ENCODE assay signal across 10 mouse cellular contexts in the genomic region with DNA sequence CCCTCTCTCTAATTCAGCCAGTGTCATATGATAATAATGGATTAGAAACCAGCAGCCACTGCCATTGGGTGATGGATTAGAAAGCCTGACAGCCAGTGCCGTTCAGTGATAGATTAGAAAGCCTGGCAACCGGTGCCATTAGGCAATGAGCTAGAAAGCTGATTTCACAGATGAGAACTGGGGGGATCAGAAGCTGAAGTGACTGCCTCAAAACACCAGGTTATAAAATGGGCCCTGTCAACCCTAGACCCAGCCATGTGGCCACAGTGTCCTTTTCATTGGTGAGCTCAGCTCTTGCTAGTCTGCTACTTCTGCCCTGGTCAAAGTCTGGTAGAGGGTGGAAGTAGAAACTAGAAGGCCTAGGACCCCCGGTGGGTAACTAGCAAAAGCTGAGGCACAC.
DNase-seq lines count a peak whose midpoint lies in the region; ATAC-seq and TF ChIP-seq lines count a peak whose summit lies in the region.
"Had no signal": no experiment of that assay in that cellular context is flagged by ENCODE, and none has a peak within 500 bp of the region (broad histone marks: within the 10 kb centered on the region; RNA-seq: fewer than 3 reads in every experiment).

No protein-coding gene starts in this region.

- no peak overlapping the region for H3K9ac ChIP-seq in forebrain, embryonic 12.5 days
- H3K9ac ChIP-seq in forebrain, embryonic 16.5 days (replicated peaks; ENCODE audit: low read depth, low read length) = no peak overlapping the region
- H3K9ac ChIP-seq in hindbrain, embryonic 16.5 days (ENCODE audit: low read depth, low read length) = no peak overlapping the region; the same call in 1 of the 2 replicates
- no peak overlapping the region for H3K9ac ChIP-seq in midbrain, postnatal 0 days (replicated peaks; ENCODE audit: low read length, poor library complexity, severe bottlenecking)
- H3K9ac ChIP-seq: stomach, embryonic 15.5 days had no signal

- H3K4me1 ChIP-seq in forebrain, embryonic 12.5 days = peaks cover 23% of the 10 kb centered on the region
- H3K4me1 ChIP-seq in forebrain, embryonic 16.5 days (replicated peaks; ENCODE audit: control insufficient read depth, insufficient read depth, low read length) = peaks cover 6% of the 10 kb centered on the region
- peaks cover 10% of the 10 kb centered on the region for H3K4me1 ChIP-seq in hindbrain, embryonic 16.5 days (ENCODE audit: control insufficient read depth, insufficient read depth, low read depth, low read length)
- no peaks in the 10 kb centered on the region for H3K4me1 ChIP-seq in midbrain, postnatal 0 days (ENCODE audit: insufficient read depth, low read length)

- peak overlapping the region; percentile 17 for H3K4me2 ChIP-seq in forebrain, embryonic 12.5 days
- no peak overlapping the region for H3K4me2 ChIP-seq in forebrain, embryonic 16.5 days (ENCODE audit: low read length)
- H3K4me2 ChIP-seq in hindbrain, embryonic 16.5 days (ENCODE audit: low read length) = no peak overlapping the region
- no peak overlapping the region for H3K4me2 ChIP-seq in midbrain, postnatal 0 days (ENCODE audit: low read depth, low read length, poor library complexity, severe bottlenecking)
- H3K4me2 ChIP-seq: stomach, embryonic 15.5 days had no signal

- no peaks in the 10 kb centered on the region for H3K9me3 ChIP-seq in forebrain, embryonic 12.5 days
- no peaks in the 10 kb centered on the region for H3K9me3 ChIP-seq in forebrain, embryonic 16.5 days (ENCODE audit: control insufficient read depth, low read length)
- H3K9me3 ChIP-seq in hindbrain, embryonic 16.5 days (ENCODE audit: control insufficient read depth, low read length) = no peaks in the 10 kb centered on the region
- H3K9me3 ChIP-seq in midbrain, postnatal 0 days (ENCODE audit: low read length) = no peaks in the 10 kb centered on the region
- H3K9me3 ChIP-seq: stomach, embryonic 15.5 days had no signal

- no peak for TF ChIP-seq CTCF in brain, embryonic 14.5 days (IDR thresholded peaks at IDR 0.05; ENCODE audit: borderline replicate concordance, extremely low read depth, insufficient read depth, insufficient read length)
- no peak for TF ChIP-seq CTCF in midbrain, postnatal 0 days (IDR thresholded peaks at IDR 0.05)

- no peak overlapping the region for H3K4me3 ChIP-seq in forebrain, embryonic 12.5 days (replicated peaks)
- no peak overlapping the region for H3K4me3 ChIP-seq in forebrain, embryonic 16.5 days (replicated peaks; ENCODE audit: low read length)
- no peak overlapping the region for H3K4me3 ChIP-seq in hindbrain, embryonic 16.5 days (ENCODE audit: low read length)
- H3K4me3 ChIP-seq in midbrain, postnatal 0 days (ENCODE audit: low read depth, low read length) = no peak overlapping the region
- H3K4me3 ChIP-seq: stomach, embryonic 15.5 days had no signal

- 5% methylated on average over 3 of the region's 3 CpGs for WGBS in forebrain, embryonic 12.5 days
- 2% methylated on average over 3 of the region's 3 CpGs for WGBS in forebrain, embryonic 16.5 days
- WGBS in hindbrain, embryonic 16.5 days = 5% methylated on average over 3 of the region's 3 CpGs
- WGBS in midbrain, postnatal 0 days = 9% methylated on average over 3 of the region's 3 CpGs

- H3K27ac ChIP-seq in forebrain, embryonic 12.5 days = 0 out of 2 replicates have a peak overlapping the region, but pooled peaks have one; percentile 13
- H3K27ac ChIP-seq in forebrain, embryonic 16.5 days (ENCODE audit: low read length) = no peak overlapping the region
- peak overlapping the region; percentile 33 for H3K27ac ChIP-seq in hindbrain, embryonic 16.5 days (ENCODE audit: low read depth, low read length)
- no peak overlapping the region for H3K27ac ChIP-seq in midbrain, postnatal 0 days (ENCODE audit: low read depth, low read length)
- H3K27ac ChIP-seq: stomach, embryonic 15.5 days had no signal

- peaks cover 16% of the 10 kb centered on the region for H3K27me3 ChIP-seq in forebrain, embryonic 12.5 days
- no peaks in the 10 kb centered on the region for H3K27me3 ChIP-seq in forebrain, embryonic 16.5 days (replicated peaks; ENCODE audit: control insufficient read depth, insufficient read depth, low read length)
- no peaks in the 10 kb centered on the region for H3K27me3 ChIP-seq in hindbrain, embryonic 16.5 days (replicated peaks; ENCODE audit: control insufficient read depth, insufficient read depth, low read length)
- no peaks in the 10 kb centered on the region for H3K27me3 ChIP-seq in midbrain, postnatal 0 days (ENCODE audit: insufficient read depth, low read length)
- H3K27me3 ChIP-seq: stomach, embryonic 15.5 days had no signal

- H3K36me3 ChIP-seq in forebrain, embryonic 12.5 days (replicated peaks) = no peaks in the 10 kb centered on the region
- no peaks in the 10 kb centered on the region; the same call in 1 of the 2 replicates for H3K36me3 ChIP-seq in forebrain, embryonic 16.5 days (ENCODE audit: control insufficient read depth, insufficient read depth)
- H3K36me3 ChIP-seq in hindbrain, embryonic 16.5 days (ENCODE audit: control insufficient read depth, insufficient read depth, low read length) = no peaks in the 10 kb centered on the region
- H3K36me3 ChIP-seq in midbrain, postnatal 0 days (ENCODE audit: insufficient read depth, low read length) = 0 out of 2 replicates have a peak, but pooled peaks cover 4% of the 10 kb centered on the region
- H3K36me3 ChIP-seq: stomach, embryonic 15.5 days had no signal

- ATAC-seq in forebrain, embryonic 12.5 days (ENCODE audit: low FRiP score) = 0 out of 2 replicates have a peak, but pooled peaks have one; percentile 20
- ATAC-seq in forebrain, embryonic 16.5 days = no peak
- ATAC-seq in hindbrain, embryonic 16.5 days = peak; percentile 35
- ATAC-seq in midbrain, postnatal 0 days (ENCODE audit: low FRiP score) = peak; percentile 22; the same call in 1 of the 2 replicates

- DNase-seq in brain, embryonic 14.5 days (ENCODE audit: low read depth) = peak; percentile 54
- DNase-seq in midbrain, postnatal 0 days (ENCODE audit: low spot score) = peak; percentile 55
- no peak for DNase-seq in right cerebral cortex, postnatal 10 days (ENCODE audit: low spot score in 2 of 2)
- DNase-seq in urinary bladder, postnatal 36 days (ENCODE audit: low spot score in 2 of 2) = no peak
- DNase-seq in urinary bladder, postnatal 10 days (ENCODE audit: low spot score) = no peak
- DNase-seq: lung, postnatal 4 days had no signal

- TF ChIP-seq POLR2A in brain, embryonic 14.5 days (IDR thresholded peaks at IDR 0.05; ENCODE audit: borderline replicate concordance, extremely low read depth, insufficient read depth, insufficient read length, poor library complexity, severe bottlenecking) = no peak

Comparison
In these comparisons a context has a peak if more than half of its experiments do, and no peak if none do; other contexts are left out.
1. H3K27ac ChIP-seq: peak in forebrain, embryonic 12.5 days (single experiment) and hindbrain, embryonic 16.5 days (single experiment); none in forebrain, embryonic 16.5 days (single experiment) and midbrain, postnatal 0 days (single experiment).
2. DNase-seq: peak in brain, embryonic 14.5 days (single experiment) and midbrain, postnatal 0 days (single experiment); none in right cerebral cortex, postnatal 10 days (0 of 2), urinary bladder, postnatal 36 days (0 of 2) and urinary bladder, postnatal 10 days (single experiment).